Mouse (Mus musculus) frontal cortex, postnatal 25 days (tissue): ENCODE data around the gene Hoxa7.

Source experiments
- DNase-seq, 2 experiments: peaks; one replicate each; pipeline ENCODE4 v3.0.0; 2022; ENCODE audit warnings: low spot score in 2 of 2

Gene Hoxa7

DNA sequence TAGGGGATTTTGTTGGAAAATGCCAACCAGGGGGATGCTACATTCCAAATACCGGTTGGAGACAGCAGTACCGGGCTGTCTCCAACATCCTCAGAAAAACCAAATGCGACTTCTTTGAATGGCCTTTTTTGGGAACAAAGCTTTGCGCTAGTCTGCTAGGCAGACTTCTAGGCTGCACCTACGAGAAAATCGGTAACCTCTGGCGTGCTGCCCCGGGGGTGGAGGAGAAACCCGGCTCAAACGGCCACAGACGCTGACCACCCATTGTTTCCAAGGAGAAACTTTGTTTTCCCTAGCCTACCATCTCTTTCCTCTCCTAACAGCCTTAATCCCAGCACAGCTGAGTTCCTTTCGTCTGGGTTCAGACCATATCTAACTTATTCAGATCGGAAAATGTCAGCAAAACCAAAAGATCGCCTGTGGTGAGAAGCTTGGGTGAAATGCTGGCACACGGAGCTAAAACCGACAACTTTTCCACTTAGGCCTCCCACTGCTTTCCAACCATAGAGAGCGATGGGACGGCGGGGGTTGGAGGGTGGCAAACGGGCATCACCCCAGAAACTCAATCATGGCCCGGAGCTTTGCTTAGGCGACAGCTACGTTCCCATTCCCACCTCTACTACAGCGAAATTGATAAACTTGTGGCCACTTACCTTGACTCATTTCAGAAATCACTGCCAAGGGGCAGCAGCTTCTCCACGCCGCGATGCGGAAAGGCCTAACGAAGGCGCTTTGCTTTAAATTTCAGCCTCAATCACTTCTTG lies 18.2 kb upstream of the Hoxa7 start:
- no peak for DNase-seq

DNA sequence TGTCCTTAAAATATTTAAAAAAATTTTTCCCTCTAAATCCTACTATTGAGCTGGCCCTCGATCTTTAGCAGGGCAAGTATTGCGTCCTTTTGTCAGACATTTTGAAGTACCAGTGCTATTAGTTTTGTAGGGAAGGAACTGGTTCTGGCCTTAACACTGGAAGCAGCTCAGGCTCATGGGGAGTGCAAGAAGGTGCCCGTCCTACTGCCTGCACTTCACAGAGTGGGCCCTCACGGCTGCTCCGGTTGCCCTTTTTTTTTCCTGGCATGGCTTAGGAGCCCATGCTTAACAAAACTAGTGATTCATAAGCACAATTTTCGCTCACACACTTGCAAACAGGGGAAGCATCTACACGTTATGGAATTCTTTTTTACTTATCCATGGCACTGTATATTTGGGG lies 17.3 kb upstream of the Hoxa7 start:
- DNase-seq: no peak

DNA sequence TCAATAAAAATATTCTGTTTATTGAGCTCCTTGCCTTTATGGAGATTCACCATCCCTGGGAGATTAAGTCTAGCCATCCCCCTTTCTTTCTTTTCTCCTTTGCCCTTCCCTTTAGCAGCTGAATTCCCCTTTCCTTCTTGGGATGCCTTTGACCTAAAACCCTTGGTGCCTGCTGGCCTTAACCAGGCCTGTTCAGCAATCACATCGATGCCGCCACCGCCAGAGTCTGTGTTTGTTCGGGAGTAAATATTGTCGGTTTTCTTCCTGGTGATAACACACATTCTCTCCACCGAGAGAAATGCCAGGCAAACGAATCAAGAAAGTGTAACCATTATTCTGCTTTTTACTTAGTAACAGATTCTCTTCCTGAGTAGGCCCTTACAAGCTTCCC lies 16.5 kb upstream of the Hoxa7 start:
- DNase-seq: no peak

DNA sequence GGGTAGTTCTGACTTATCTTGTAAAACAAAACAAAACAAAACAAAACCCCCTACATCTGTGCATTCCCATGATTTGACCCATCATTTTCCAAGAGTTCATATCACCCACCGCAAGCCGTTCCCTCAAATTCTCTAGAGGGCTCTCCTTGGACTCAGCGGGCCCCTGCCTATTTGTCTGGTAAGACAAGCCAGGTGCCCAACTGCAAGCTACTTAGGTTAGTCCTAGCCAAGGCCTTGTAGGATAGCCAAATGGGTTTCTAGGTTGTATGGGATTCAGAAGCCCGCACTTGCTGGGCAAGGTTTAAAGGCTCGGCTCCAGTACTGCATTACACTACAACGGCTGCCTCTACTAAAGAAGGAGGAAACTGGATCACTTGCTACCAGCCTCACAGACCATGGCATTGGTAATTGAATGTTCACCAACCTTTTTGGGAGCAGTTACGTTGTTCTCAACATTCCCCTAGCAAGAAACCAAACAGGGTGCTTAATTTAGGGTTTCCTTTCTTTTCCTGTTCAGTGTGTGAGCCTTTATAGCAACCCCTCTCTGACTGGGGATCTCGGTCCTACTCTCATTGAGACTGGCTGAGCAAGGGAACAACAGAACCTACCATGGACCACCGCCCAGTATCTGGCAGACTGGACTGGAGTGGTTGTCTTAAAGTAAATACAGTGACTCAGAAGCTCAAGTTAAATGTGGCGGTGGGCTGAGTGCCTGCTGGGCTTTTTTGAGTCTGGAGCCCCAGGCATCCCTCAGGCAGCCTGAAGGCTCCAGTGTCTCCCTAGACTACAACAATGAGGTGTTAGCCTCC lies 15.9 kb upstream of the Hoxa7 start:
- no peak for DNase-seq

DNA sequence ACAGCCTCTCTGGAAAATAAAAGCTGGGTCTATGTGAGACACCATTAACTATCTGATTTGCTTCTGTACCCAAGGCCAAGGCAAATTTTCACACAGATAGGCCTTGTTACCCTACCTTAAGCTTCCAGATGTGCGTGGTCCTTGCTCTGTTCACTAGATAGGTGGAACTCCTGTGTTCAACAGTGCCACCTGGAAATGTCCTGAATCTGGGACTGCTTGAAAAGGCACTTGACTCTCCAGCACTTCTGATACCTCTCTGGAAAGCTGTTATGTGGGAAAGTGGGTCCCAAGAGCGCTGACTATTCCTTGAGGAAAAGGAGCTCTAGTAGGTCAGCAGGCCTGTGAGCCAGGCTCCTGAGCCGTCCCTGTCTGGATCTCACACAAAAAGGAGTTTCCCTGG lies 15.2 kb upstream of the Hoxa7 start:
- no peak for DNase-seq

DNA sequence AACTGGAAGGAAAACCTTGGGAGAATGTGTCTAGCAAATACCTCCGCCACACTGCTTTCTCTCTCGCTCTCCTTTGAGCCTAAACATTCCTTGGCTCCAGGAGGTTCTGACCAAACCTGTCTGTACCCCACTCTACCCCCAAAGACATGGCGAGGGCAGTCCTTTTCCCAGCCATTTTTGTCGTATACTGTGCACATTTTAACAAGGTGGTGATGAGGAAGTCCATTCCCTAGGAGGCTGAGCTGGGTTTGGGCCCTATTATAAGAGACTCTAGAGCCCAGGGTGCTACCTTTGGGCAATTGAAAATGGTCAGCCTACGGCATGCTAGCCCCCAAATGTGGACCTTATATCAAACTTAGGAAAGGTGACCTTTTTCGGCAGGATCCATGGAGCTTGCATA lies 14.2 kb upstream of the Hoxa7 start:
- no peak for DNase-seq

DNA sequence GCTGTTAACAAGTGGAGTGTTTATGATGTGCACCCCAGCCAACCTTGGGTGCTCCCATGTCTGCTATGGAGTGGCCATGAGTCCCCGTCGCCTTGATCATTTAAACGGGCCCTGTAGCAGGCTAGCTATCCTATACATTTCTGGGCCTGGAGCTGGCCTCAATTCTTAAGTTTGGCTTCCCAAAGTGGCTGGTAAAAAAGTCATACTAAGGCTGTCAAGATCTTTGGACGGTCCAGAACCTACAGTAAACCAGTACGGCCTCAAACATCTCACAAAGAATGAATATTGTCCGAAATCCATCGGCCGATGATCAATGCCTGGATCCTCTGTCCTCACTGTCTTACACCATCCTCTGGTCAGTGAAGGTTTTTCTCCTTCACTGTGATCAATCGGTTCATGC lies 13.6 kb upstream of the Hoxa7 start:
- no peak for DNase-seq

DNA sequence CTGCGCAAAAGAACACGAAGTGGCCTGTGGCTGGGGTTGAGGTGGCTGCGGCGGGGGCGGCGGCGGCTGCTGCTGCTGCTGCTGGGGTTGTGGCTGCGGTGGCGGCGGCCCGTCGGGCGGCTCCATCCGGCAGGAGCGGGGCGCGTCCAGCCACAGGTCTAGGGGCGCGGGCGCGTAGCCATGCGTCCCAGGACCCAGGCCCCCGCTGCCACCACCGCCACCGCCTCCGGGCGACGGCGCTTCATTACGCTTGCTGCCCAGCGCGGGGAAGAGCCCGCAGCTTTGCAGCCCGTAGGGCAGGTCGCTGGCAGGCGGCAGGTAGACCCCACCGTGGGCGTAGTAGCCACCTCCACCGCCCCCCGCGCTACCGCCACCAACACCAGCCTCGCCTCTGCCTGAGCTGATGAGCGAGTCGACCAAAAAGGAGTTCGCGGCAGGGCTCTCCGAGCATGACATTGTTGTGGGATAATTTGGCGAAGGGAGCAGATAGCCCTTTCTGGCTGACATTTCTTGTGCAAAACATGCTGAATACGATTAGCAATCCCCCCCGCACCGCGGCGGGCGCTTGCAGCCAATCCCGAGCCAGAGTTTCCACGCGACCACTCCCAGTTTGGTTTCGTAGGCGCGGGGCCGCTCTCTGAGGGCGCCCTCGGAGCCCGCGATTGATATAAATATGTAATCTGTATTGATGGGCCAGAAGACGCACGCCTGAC lies 12.9 kb upstream of the Hoxa7 start:
- DNase-seq: no peak

DNA sequence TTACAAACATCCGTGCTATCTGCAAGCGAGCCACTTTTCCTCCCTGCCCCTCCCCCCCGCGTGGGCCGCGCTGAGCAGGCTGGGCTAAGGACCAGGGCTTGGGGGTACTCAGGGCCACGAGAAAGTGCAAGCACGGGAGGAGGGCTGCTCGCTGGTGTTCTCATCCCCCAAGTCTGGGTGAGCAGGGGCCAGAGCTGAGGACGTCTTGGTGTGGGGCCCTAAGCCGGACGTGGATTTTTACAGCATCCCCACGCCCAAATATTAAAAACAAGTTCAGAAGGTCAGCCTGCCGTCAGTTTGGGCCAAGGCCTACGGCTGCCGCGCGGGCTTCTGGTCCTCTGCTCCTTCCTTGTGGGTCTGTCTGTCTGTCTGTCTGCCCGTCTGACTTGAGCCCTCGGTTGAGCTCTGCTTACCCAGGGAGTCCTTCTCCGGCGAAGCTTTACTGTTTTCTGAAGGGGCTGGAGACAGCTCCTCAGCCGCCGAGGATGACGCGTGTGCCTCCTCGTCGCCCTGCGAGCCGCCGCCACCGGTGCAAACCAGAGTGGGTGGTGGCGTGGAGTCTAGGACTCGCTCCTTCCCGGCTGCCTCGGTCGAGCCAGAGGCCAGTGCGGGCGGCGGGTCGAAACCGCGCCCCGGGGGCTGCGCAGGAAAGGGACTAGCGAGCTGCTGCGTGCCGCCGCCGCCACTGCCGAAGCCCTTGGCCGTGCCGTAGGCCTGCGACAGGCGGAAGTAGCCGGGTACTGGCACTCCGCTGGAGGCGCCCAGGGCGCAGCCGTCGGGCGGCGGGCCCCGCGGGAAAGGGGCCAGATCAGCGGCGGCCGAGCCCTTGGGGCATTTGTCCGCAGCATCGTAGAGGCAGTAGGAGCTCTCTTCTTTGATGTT lies 12.1 kb upstream of the Hoxa7 start:
- no peak for DNase-seq

DNA sequence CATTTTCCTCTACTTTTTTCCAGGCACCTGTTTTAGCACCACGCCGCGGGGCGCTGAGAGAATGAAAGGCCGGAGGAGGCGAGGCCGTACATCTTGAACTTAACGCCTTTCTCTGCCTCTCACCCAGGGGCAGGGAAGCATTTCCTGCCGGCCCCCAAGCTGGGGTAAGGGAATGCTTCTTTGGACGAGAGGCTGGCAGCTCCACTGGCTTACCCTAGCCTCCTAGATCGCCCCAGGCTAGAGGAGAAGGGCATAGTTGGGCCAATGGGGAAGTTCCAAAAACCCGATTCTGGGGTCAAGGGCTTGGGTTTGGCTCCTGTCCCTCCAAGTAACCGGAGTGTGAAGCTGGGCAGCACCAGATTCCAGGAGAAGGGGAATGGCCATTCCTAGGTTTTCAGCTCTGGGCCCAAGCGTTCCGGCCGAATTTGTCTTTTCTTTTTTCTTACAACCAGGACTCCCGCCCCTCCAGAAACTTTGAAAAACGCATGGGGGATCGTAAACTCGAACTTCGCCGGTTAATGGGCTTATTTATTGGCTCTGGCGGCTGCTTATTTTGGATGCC lies 11.4 kb upstream of the Hoxa7 start:
- DNase-seq: no peak

DNA sequence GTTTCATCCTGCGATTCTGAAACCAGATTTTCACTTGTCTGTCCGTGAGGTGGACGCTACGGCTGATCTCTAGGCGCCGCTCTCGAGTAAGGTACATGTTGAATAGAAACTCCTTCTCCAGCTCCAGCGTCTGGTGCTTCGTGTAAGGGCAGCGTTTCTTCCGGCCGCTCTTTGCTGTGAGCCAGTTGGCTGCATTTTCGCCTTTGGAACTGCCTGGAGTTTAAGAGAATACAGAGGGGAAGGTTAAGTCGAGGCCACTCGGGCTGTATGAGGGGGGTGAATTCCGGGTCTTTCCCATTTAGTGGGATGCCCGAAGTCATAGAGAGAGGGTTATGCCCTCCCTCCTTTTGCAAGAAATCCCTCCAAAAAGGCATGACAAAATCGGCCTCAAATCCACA lies 10.9 kb upstream of the Hoxa7 start:
- no peak for DNase-seq

DNA sequence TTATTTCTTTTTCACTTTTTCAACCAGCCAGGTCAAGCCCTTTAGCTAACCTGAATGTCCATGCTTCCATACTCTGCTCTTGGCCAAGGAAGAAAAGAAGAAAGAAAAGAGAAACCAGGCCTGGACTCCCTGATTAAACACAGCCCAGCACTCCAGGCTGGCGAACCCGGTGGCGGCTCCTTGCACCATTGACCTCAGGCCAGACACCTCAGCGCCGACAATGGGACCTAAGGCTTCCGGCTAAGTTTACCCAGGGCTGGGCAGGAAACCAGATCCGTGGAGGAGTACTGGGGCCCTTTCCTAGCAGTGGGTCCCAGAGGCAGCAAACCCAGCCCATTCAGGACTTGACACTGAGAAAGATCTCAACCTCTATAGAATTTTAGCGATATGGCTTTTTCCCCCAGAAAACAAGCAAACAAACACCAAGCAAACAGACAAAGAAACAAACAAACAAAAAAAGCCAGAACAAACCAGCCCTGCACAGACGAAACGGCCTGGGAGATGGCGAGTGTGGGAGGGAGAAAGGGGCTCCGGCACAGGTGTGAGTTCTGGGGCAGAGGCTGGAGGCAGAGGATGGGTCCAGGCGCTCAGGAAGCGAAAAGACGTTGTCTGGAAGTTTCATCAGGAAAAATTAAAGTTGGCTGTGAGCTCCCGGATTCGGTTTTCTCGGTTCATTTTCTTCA lies 10.4 kb upstream of the Hoxa7 start:
- no peak for DNase-seq

DNA sequence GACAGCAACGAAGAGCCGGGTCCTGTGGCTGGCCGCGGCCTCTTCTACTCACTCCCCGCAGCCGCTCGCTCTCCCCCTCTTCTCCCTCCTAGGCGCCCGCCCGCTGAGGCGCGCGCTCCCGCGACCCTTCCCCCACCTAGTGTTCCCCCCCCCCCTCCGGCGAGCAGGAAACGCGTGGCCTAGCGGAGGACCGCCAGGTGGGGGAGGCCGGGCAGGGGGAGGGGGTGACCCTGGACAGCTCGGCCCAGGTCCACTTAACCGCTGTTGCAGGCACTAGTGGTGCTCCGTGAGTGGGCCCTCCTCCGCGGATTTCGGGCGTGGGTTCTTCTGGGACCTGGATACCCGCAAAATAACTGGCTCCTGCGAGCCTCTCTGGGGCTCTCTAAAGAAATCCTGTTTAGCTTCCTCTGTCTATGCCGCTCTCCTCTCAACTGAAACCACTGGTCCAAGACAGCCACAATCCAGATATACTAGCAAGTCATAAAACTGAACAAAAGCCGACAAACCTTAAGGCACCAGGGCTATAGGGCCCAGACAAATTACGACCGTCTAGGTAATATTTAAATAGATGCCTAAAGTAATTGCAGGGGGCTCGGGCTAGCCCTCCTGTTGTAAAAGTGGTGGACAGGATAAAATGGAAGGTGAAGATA lies 9.0 kb upstream of the Hoxa7 start, which contains the start of gene Hoxa9:
TSS of gene Hoxa9 (minus strand) at position 574 of the 650 bp plus-strand sequence.
- no peak for DNase-seq

DNA sequence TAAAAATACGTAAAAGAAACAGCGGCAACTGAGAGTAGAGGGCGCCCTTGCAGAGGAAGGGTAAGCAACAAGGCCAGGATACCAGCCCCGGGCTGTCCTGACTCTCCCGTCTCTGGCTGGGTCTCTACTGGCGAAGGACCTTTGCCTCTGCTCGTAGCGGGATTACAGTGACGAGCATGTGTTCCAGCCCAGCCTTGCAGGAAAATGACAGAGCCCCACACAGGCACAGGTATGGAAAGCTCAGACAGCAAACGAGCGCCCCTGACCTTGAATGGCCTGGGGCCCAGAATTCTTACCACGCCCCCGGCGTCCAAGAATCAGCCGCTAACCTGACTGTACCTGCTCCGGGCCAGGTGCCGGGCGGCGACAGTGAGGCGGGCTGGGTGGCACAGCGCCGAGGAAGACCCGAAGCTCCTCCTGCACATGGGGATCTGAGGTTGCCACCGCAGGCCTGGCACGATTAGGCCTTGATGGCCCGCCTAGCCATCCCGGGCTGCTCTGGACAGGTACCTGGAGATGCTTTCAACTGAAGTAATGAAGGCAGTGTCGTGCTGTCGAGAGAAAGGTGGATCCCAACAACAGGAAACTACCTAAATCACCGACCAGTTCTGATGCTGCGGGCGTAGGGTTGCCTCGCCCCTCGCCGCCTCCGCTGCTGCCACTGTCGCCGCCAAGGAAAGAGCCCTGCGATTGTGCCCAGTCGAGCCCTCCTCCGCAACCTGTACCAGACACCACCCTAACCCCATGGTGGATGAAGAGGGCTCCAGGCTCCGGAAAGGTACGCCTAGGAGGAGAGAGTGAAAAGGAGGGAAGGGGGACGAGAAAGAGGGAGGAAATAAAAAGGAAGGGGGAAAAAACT lies 8.1 kb upstream of the Hoxa7 start:
- no peak for DNase-seq

DNA sequence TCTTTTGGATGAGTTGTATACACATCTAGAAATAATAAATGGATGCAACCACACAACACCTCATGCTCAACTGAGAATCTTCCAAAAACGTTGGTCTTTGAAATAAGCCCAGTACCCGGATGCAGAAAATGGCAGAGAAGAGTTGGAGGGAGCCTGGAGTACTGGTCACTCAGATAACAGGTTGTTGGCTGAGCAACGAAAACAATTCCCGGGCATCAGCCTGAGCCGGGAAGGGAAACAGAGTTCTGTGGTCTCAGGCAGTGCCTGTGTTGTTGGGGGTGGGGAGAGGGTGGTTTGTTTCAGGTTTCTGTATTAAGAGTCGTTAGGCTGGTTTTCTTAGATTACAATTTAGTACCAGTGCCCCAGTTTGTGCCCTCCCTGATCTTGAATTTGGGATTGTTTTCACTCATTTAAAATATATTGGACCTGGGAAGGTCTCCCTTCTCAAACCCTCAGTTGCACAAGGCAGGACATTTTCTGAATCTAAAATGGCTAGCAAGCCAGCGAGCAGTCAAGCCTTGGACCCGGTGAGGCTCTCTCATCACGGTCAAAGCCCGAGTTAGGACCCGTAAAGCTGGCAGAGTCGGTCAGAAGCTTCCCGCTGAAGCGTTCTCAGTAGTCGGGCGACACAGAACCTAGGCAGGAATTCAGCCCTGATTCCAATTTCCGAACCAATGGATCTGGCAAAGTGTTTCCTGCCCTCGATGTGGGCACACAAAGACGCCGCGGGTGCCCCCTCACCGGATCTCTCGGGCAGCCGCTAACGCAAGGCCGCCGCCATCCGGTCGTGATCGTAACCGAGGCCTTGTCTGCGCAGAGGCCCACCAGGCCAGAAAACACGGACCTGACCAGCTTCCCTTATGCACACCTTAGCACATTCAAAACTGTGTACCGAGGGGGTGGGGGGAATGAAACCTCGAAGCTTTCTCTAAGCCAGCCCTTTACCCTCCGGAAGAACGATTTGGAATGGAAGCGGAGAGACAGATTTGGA lies 7.1 kb upstream of the Hoxa7 start:
- no peak for DNase-seq

DNA sequence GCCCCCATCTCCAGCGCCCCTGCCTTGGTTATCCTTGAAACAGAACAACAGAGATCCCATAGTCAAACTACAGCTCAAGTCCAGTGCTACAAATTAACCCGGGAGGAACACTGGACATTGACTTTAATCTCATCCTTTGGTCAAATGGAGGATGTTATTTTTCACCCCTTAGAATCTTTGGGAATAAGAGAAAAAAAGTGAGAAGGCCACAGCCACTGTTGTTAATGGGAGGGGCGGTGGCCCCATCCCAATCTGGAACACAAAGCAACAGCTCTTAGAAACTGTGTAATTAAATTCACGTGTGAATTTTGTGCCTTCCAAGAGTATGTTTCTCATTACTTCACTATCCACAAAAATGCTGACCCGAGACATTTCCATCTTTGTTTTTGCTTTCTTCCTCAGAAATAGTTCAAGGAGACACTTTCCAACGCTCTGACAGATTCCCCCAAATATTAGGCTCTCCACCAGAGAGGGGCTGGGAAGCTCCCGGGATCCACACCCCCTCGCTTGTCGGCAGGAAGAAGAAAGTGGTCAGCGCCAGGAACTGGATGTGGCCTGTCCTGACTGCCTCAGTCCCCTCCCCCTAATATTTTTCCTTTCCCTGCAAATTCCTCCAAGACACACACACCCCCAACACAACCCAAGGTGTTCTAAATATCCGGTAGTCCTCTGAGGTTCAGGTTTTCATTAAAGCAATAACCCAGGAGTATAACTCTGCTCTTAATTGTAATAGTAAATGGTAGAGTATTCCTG lies 6.0 kb upstream of the Hoxa7 start:
- DNase-seq: no peak

DNA sequence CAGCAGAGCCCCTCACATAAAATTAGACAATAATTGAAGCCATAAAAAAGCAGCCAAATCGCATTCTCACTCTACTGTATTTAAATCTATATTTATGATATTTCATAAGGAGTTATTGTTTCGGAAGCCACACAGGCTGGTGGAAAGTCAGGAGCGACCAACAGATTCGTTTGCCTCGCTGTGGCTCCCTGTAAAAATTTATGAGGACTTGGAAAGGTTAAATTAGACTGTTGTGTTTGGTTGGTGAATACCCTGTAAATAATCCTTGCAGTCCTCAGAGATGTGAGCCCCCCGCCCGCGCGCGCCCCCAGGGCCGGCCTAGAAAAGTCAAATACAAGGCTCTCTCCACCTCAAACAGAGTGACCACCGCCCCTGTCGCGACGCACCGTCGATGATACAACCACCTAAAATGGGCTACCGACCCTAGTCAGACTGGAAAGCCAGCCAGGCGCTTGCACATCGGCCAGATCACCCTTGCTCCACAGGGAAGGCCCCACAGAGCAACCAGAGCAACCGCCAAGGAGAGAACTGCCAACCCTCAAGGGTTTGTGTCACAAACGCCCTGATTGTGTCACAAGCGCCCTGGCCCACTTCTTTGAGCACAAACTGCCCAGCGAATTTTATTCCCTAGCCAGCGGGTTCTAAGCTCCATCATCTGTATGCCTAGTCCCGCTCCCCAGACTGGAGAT lies 5.1 kb upstream of the Hoxa7 start:
- no peak for DNase-seq
